Mouse (Mus musculus) forebrain, embryonic 15.5 days (tissue): ENCODE measurements around the gene A630001G21Rik. TPM values are rescaled to one million over a fixed set of nuclear protein-coding genes. Genes with fewer than 3 reads are reported as not detected.

Experiments used
- ATAC-seq: fragments of 200-750 bp; cut with Nextera tagmentation; replicated peaks from 2 replicates; pipeline ENCODE4 v1.8.0; 2017; ENCODE audit warnings: mild to moderate bottlenecking, moderate TSS enrichment, moderate library complexity
- H3K27ac ChIP-seq: fragments of 300-500 bp; sonication (generic); replicated peaks from 2 replicates; pipeline ENCODE4 v1.5.1; 2015; ENCODE audit warnings: mild to moderate bottlenecking, inconsistent platforms
- H3K27me3 ChIP-seq: fragments of 300-500 bp; sonication (generic); 2 replicates; pipeline ENCODE4 v1.6.1; 2015; ENCODE audit warnings: inconsistent platforms
- H3K36me3 ChIP-seq: fragments of 300-500 bp; sonication (generic); 2 replicates; pipeline ENCODE4 v1.6.1; 2015; ENCODE audit warnings: mild to moderate bottlenecking, inconsistent platforms
- H3K4me1 ChIP-seq: fragments of 300-500 bp; sonication (generic); 2 replicates; pipeline ENCODE4 v1.6.1; 2015; ENCODE audit warnings: inconsistent platforms
- H3K4me2 ChIP-seq: fragments of 300-500 bp; sonication (generic); replicated peaks from 2 replicates; pipeline ENCODE4 v1.6.1; 2015; ENCODE audit warnings: mild to moderate bottlenecking, inconsistent platforms
- H3K4me3 ChIP-seq: fragments of 300-500 bp; sonication (generic); 2 replicates; pipeline ENCODE4 v1.5.1; 2015; ENCODE audit warnings: mild to moderate bottlenecking, inconsistent platforms
- H3K9ac ChIP-seq: fragments of 300-500 bp; sonication (generic); replicated peaks from 2 replicates; pipeline ENCODE4 v1.6.1; 2015; ENCODE audit warnings: mild to moderate bottlenecking, inconsistent platforms
- H3K9me3 ChIP-seq: fragments of 300-500 bp; sonication (generic); 2 replicates; pipeline ENCODE4 v1.6.1; 2016; ENCODE audit warnings: inconsistent platforms
- WGBS: fragments of 180-500 bp; shearing (Covaris S2); methylation state at CpG from one replicate; pipeline ENCODE4 v1.1.7; 2015; ENCODE audit warnings: mixed read lengths; 5-methylcytosine and 5-hydroxymethylcytosine counted together
- polyA plus RNA-seq: library from polyadenylated mRNA; unstranded; fragments of >200 nt; fragmentation: Nextera tagmentation; extraction: Ambion mirVana; gene quantifications from 2 replicates; pipeline ENCODE4 v1.2.1, GENCODE M21; 2015

Gene A630001G21Rik
- polyA plus RNA-seq, 1 experiment from 2014 or later = 0.29 TPM

GRCm38 (mm10) chr1:85716447-85717027, 61.9 kb downstream of the A630001G21Rik start:
- H3K27me3 ChIP-seq = no peaks in the 10 kb centered on the region
- ATAC-seq = 0 out of 2 replicates have a peak, but pooled peaks have one; percentile 41
- no peak overlapping the region for H3K9ac ChIP-seq

DNA sequence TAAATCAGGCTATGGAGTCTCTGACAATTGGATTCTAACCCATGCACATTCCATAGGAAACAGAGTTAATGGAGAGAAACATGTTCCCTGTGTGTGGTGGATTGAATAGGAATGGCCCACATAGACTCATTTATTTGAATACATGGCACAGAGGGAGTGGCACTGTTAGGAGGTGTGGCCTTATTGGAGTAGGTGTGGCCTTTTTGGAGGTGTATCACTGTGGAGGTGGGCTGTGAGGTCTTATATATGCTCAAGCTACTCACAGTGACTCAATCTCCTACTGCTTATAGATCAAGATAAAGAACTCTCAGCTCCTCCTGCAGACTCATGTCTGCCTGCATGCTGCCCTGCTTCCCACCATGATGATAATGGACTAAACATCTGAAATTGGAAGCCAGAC, 63.9 kb downstream of the A630001G21Rik start:
- H3K27ac ChIP-seq = no peak overlapping the region
- H3K27me3 ChIP-seq = no peaks in the 10 kb centered on the region
- ATAC-seq = no peak
- H3K36me3 ChIP-seq = no peaks in the 10 kb centered on the region
- H3K9me3 ChIP-seq = no peaks in the 10 kb centered on the region
- H3K4me1 ChIP-seq = no peaks in the 10 kb centered on the region
- no peak overlapping the region for H3K4me3 ChIP-seq
- H3K4me2 ChIP-seq = no peak overlapping the region
- no peak overlapping the region for H3K9ac ChIP-seq

More at GRCm38 (mm10) chr1:85716447-85717027, 61.9 kb downstream of the A630001G21Rik start:
- Histone ChIP-seq H3K4me2 (no peak overlapping the region), H3K4me1 (no peaks in the 10 kb centered on the region), H3K27ac (no peak overlapping the region), H3K36me3 (no peaks in the 10 kb centered on the region), H3K9me3 (no peaks in the 10 kb centered on the region), H3K4me3 (no peak overlapping the region)
- 36% methylated on average over 7 of the region's 7 CpGs for WGBS

DNA sequence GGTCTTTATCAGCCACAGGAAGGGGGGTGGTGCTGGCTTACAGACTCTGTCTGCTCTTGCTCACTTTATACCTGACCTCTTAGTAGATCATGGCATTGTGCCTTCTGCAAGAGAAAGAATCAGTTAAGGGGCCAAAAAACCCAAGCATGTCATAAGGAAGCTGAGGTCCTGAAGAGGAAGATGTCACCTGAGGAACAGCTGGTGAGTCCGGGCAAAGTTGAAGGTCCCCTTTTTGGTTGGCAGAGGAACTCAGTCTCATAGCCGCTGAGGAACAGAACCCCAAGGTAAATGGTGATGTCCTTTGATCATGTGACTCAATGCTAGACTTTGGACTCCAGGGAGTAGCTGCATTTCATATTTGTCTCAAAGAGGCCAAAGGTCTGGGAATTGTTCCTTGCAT, 71.7 kb downstream of the A630001G21Rik start:
- no peak overlapping the region for H3K27ac ChIP-seq
- 94% methylated on average over 2 of the region's 2 CpGs for WGBS
- no peak overlapping the region for H3K9ac ChIP-seq
- no peak overlapping the region for H3K4me2 ChIP-seq
- H3K4me1 ChIP-seq = no peaks in the 10 kb centered on the region
- H3K36me3 ChIP-seq = no peaks in the 10 kb centered on the region
- H3K27me3 ChIP-seq = no peaks in the 10 kb centered on the region
- ATAC-seq = no peak
- H3K9me3 ChIP-seq = no peaks in the 10 kb centered on the region
- no peak overlapping the region for H3K4me3 ChIP-seq

GRCm38 (mm10) chr1:85705552-85705951, 72.9 kb downstream of the A630001G21Rik start:
- H3K9ac ChIP-seq = no peak overlapping the region
- H3K36me3 ChIP-seq = no peaks in the 10 kb centered on the region
- no peak overlapping the region for H3K27ac ChIP-seq
- H3K9me3 ChIP-seq = no peaks in the 10 kb centered on the region
- H3K4me1 ChIP-seq = no peaks in the 10 kb centered on the region
- H3K4me2 ChIP-seq = no peak overlapping the region
- H3K4me3 ChIP-seq = no peak overlapping the region
- H3K27me3 ChIP-seq = no peaks in the 10 kb centered on the region
- no peak for ATAC-seq
- WGBS = 94% methylated on average over 1 of the region's 1 CpGs

DNA sequence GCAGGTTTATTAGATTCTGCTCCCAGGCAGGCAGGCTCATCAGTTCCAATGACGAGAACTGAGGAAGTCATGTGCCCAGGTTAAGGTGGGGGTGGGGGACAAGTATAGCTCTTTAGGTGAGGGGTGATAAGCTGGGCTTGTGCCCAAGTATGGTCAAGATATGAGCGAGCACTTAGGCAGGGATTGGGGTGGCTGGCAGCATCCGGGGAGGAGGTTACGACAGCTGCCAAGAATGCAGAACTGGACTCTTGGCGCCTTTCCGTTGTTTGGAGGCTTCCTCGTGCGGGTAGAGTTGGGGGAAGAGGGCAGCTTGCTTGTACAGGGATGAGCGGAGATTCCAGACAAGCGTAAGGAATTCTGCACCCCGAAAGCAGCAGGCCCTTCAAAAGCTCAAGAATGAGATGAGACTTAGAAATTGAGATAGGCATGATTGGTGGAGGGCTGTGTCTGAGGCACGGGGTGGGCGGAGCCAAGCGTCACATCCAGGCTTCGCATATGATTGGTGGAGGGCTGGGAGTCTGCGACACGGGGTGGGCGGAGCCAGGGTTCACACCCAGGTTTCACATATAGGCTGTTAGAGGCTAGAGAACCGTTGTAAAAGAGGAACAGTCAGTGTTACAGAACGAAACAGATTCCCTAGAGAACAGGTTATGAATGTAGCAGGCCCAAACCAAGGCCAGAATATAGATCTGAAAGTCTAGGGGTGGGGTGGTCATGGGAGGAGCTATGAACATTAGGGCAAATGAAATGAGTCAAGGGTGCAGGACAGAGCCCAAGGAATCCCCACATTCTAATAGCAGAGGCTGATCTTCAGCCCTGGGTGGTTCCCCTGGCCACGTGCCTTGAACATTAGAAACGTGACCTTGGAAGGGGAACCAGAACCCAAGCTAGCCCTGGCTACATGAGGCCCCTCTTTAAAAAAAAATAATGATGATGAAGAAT, 74.9 kb downstream of the A630001G21Rik start:
- no peaks in the 10 kb centered on the region for H3K36me3 ChIP-seq
- peak overlapping the region; percentile 42 for H3K4me3 ChIP-seq
- H3K9ac ChIP-seq = peak overlapping the region; percentile 35
- H3K9me3 ChIP-seq = no peaks in the 10 kb centered on the region
- H3K27me3 ChIP-seq = no peaks in the 10 kb centered on the region
- H3K27ac ChIP-seq = peak overlapping the region; percentile 38; the same call in 1 of the 2 replicates
- H3K4me2 ChIP-seq = peak overlapping the region; percentile 51
- ATAC-seq = peak; percentile 98
- 28% methylated on average over 22 of the region's 22 CpGs for WGBS
- H3K4me1 ChIP-seq = no peaks in the 10 kb centered on the region

- Histone ChIP-seq H3K4me2 (no peak overlapping the region), H3K9me3 (no peaks in the 10 kb centered on the region), H3K36me3 (no peaks in the 10 kb centered on the region), H3K27ac (no peak overlapping the region), H3K9ac (no peak overlapping the region), H3K4me1 (no peaks in the 10 kb centered on the region), H3K4me3 (no peak overlapping the region), H3K27me3 (no peaks in the 10 kb centered on the region)
- WGBS = 80% methylated on average over 4 of the region's 4 CpGs
- peak; percentile 20; the same call in 1 of the 2 replicates for ATAC-seq
These were observed 75.9 kb downstream of the A630001G21Rik start for GRCm38 (mm10) chr1:85702531-85702930.

GRCm38 (mm10) chr1:85697721-85698493, 80.5 kb downstream of the A630001G21Rik start:
- no peak overlapping the region for H3K4me3 ChIP-seq
- H3K4me1 ChIP-seq = no peaks in the 10 kb centered on the region
- 85% methylated on average over 4 of the region's 4 CpGs for WGBS
- H3K27me3 ChIP-seq = no peaks in the 10 kb centered on the region
- no peak overlapping the region for H3K27ac ChIP-seq
- no peak overlapping the region for H3K4me2 ChIP-seq
- H3K36me3 ChIP-seq = no peaks in the 10 kb centered on the region
- ATAC-seq = no peak
- H3K9ac ChIP-seq = no peak overlapping the region
- H3K9me3 ChIP-seq = no peaks in the 10 kb centered on the region

DNA sequence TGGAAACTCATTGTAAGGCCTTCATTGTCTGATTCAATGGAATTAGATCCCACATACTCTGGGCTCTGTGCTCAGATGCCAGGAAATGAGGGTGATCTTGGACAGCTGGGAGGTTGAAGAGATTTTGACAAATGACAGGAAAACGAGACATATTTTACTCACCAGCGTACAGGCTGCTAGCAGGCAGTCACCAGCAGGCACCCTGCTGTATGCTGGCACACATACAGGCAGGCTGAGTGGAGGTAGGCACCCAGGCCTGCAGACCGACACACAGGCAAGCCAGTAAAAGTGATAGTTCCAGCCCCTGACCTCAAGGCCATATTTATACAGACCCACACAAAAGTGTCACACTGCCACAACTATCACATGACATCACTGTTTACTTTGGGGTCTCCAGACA, 82.8 kb downstream of the A630001G21Rik start:
- ATAC-seq = no peak
- H3K4me1 ChIP-seq = no peaks in the 10 kb centered on the region
- no peaks in the 10 kb centered on the region for H3K9me3 ChIP-seq
- H3K27ac ChIP-seq = no peak overlapping the region
- no peaks in the 10 kb centered on the region for H3K36me3 ChIP-seq
- WGBS = 67% methylated on average over 3 of the region's 3 CpGs
- no peak overlapping the region for H3K4me3 ChIP-seq
- no peak overlapping the region for H3K9ac ChIP-seq
- H3K27me3 ChIP-seq = no peaks in the 10 kb centered on the region
- no peak overlapping the region for H3K4me2 ChIP-seq

DNA sequence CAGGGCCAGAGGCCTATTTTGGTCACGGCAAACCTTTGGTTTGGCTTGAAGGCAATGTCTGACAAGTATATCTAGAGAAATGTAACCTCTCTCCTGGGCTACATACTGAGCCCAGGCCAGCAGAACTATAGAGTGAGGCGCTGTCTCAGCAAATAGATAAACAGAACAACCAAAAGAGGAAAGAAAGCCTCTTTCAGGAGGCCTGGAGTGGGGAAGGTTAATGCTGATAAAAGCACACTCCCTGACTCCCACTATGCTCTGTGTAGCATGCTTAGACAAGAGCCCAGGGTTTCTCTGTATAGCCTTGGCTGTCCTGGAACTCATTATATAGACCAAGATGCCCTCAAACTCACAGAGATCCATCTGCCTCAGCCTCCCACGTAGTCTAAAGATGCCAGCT, 85.2 kb downstream of the A630001G21Rik start:
- Histone ChIP-seq H3K36me3 (no peaks in the 10 kb centered on the region), H3K27ac (no peak overlapping the region), H3K4me2 (no peak overlapping the region), H3K4me3 (no peak overlapping the region), H3K27me3 (no peaks in the 10 kb centered on the region), H3K4me1 (no peaks in the 10 kb centered on the region), H3K9me3 (no peaks in the 10 kb centered on the region), H3K9ac (no peak overlapping the region)
- 81% methylated on average over 3 of the region's 3 CpGs for WGBS
- ATAC-seq = no peak

GRCm38 (mm10) chr1:85692281-85692680, 86.2 kb downstream of the A630001G21Rik start:
- WGBS = 79% methylated on average over 1 of the region's 1 CpGs
- no peak overlapping the region for H3K4me3 ChIP-seq
- no peak overlapping the region for H3K9ac ChIP-seq
- H3K36me3 ChIP-seq = no peaks in the 10 kb centered on the region
- no peak for ATAC-seq
- no peak overlapping the region for H3K27ac ChIP-seq
- H3K4me2 ChIP-seq = no peak overlapping the region
- no peaks in the 10 kb centered on the region for H3K4me1 ChIP-seq
- H3K9me3 ChIP-seq = no peaks in the 10 kb centered on the region
- H3K27me3 ChIP-seq = no peaks in the 10 kb centered on the region

DNA sequence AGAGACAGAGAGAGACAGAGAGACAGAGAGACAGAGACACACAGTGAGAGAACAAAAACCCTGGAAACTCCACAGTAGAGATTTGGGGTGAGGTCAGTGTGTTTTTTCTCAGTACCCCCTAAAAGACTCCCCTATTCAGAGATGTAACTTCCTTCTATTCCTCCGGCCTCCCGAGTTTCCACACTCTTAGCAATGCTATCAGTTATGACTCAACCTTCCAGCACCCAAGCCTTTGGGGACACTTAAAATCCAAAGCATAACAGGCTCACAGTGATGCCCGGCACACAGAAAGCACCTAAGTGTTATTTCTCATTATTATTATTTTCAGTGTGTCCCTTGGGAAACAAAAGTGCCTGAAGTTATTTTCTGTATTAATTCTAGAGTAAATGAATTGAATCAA, 87.9 kb downstream of the A630001G21Rik start:
- Histone ChIP-seq H3K9ac (no peak overlapping the region), H3K36me3 (no peaks in the 10 kb centered on the region), H3K27me3 (no peaks in the 10 kb centered on the region), H3K27ac (no peak overlapping the region), H3K4me1 (no peaks in the 10 kb centered on the region), H3K4me3 (no peak overlapping the region), H3K4me2 (no peak overlapping the region), H3K9me3 (no peaks in the 10 kb centered on the region)
- 96% methylated on average over 3 of the region's 3 CpGs for WGBS
- no peak for ATAC-seq

GRCm38 (mm10) chr1:85687346-85687745, 91.1 kb downstream of the A630001G21Rik start:
- H3K4me2 ChIP-seq = no peak overlapping the region
- no peak for ATAC-seq
- H3K9me3 ChIP-seq = no peaks in the 10 kb centered on the region
- no peaks in the 10 kb centered on the region for H3K4me1 ChIP-seq
- WGBS = 79% methylated on average over 5 of the region's 5 CpGs
- H3K27ac ChIP-seq = no peak overlapping the region
- H3K9ac ChIP-seq = no peak overlapping the region
- no peaks in the 10 kb centered on the region for H3K27me3 ChIP-seq
- no peak overlapping the region for H3K4me3 ChIP-seq
- no peaks in the 10 kb centered on the region for H3K36me3 ChIP-seq
